Mouse (Mus musculus): ENCODE data around the gene Lrrtm3.

Lrrtm3 gene

GRCm38 (mm10) chr10:63899891-63900290, 190.2 kb downstream of the Lrrtm3 start:
- no peak for DNase-seq (ENCODE audit: low read depth, low spot score)

- peak; percentile 19 for DNase-seq (ENCODE audit: low read depth, low spot score)
These were observed 195.5 kb downstream of the Lrrtm3 start for GRCm38 (mm10) chr10:63894612-63895011.

- DNase-seq (ENCODE audit: low read depth, low spot score): no peak
These were observed 203.5 kb downstream of the Lrrtm3 start for GRCm38 (mm10) chr10:63886449-63887088.

GRCm38 (mm10) chr10:63880462-63880903, 209.6 kb downstream of the Lrrtm3 start:
- peak; percentile 45 for DNase-seq (ENCODE audit: low read depth, low spot score)

Measured in telencephalon, adult 2 months (tissue).